Mouse (Mus musculus) ES-E14 (cell line): ENCODE measurements around the gene Ano9. TPM values are rescaled to one million over a fixed set of nuclear protein-coding genes. Genes with fewer than 3 reads are reported as not detected.

Source experiments
- DNase-seq: peaks from one replicate; pipeline ENCODE4 v3.0.0-alpha.2; 2013; ENCODE audit warnings: low read depth, low spot score
- H3K27ac ChIP-seq: 2 replicates; pipeline ENCODE4 v1.5.1; 2012; ENCODE audit warnings: low read depth, mild to moderate bottlenecking, low read length, moderate library complexity, mixed read lengths; ENCODE audit not compliant: poor library complexity, insufficient read depth, severe bottlenecking
- H3K36me3 ChIP-seq: 2 replicates; pipeline ENCODE4 v1.6.1; 2012; ENCODE audit warnings: mild to moderate bottlenecking, low read length, moderate library complexity, mixed read lengths; ENCODE audit not compliant: control insufficient read depth, poor library complexity, insufficient read depth, severe bottlenecking
- H3K4me1 ChIP-seq, 2 experiments: fragments of 150-350 bp in 1 of 2; sonication (generic) in 1 of 2; 2 replicates each; pipeline ENCODE4 v1.6.1; 2012; ENCODE audit warnings: low read length in 2 of 2, mild to moderate bottlenecking in 1 of 2, mixed read lengths in 1 of 2; ENCODE audit not compliant: control insufficient read depth in 2 of 2, insufficient read depth in 2 of 2, poor library complexity in 1 of 2
- H3K4me3 ChIP-seq, 2 experiments: fragments of 150-350 bp in 1 of 2; sonication (generic) in 1 of 2; 2 replicates each; pipeline ENCODE4 v1.5.1; 2012; ENCODE audit warnings: low read length in 2 of 2, low read depth in 1 of 2, mild to moderate bottlenecking in 1 of 2, mixed read lengths in 1 of 2; ENCODE audit not compliant: insufficient read depth in 1 of 2, poor library complexity in 1 of 2, severe bottlenecking in 1 of 2
- H3K9ac ChIP-seq: 2 replicates; pipeline ENCODE4 v1.6.1; 2012; ENCODE audit warnings: low read depth, mild to moderate bottlenecking, low read length, mixed read lengths; ENCODE audit not compliant: poor library complexity, insufficient read depth, severe bottlenecking
- H3K9me3 ChIP-seq: fragments of 150-350 bp; sonication (generic); 2 replicates; pipeline ENCODE4 v1.6.1; 2012; ENCODE audit warnings: low read depth, mild to moderate bottlenecking, low read length; ENCODE audit not compliant: control insufficient read depth, insufficient read depth
- CHD2 ChIP-seq: IDR thresholded peaks from 2 replicates; pipeline ENCODE4 v1.6.1; 2014; ENCODE audit warnings: mild to moderate bottlenecking, low read depth, low read length, inconsistent platforms
- HCFC1 ChIP-seq: IDR thresholded peaks from 2 replicates; pipeline ENCODE4 v1.6.1; 2012; ENCODE audit warnings: low read length, inconsistent platforms, borderline replicate concordance; ENCODE audit not compliant: insufficient read depth
- MAFK ChIP-seq: IDR thresholded peaks from 2 replicates; pipeline ENCODE4 v1.6.1; 2014; ENCODE audit warnings: mild to moderate bottlenecking, low read depth, low read length, inconsistent platforms; ENCODE audit not compliant: insufficient read depth
- ZC3H11A ChIP-seq: IDR thresholded peaks from 2 replicates; pipeline ENCODE4 v1.6.1; 2012; ENCODE audit warnings: low read depth, mild to moderate bottlenecking, inconsistent platforms, low read length, borderline replicate concordance
- ZNF384 ChIP-seq: IDR thresholded peaks from 2 replicates; pipeline ENCODE4 v1.6.1; 2012; ENCODE audit warnings: low read depth, low read length, inconsistent platforms
- in situ Hi-C, 2 experiments: fragments of 600-800 bp; cut with MboI; formaldehyde crosslinking; loops; one replicate each; pipeline ENCODE4 v1.15.1; 2025; ENCODE audit warnings: low sequenced_read_pairs in 2 of 2, inconsistent platforms in 1 of 2; ENCODE audit not compliant: unreplicated experiment in 2 of 2
- total RNA-seq: library from RNA; depleted of rRNA; stranded (reverse); fragments of 300-350 nt; gene quantifications from 2 replicates; pipeline ENCODE4 v1.2.3, GENCODE M21; 2012

Gene Ano9
- total RNA-seq, 1 experiment, result 26.4 TPM

- Histone ChIP-seq H3K4me1 (peaks cover 2 to 17% of the 10 kb centered on the region in 2 experiments; a peak in 3 of 4 replicates), H3K27ac (no peak overlapping the region), H3K4me3 (peak overlapping the region in 1 of 2 experiments; percentile 27; a peak in 1 of 4 replicates), H3K9ac (peak overlapping the region; percentile 10; the same call in 1 of the 2 replicates), H3K9me3 (no peaks in the 10 kb centered on the region), H3K36me3 (peaks cover 24% of the 10 kb centered on the region)
- TF ChIP-seq ZC3H11A (no peak), CHD2 (no peak), ZNF384 (no peak), HCFC1 (no peak), MAFK (no peak)
- in situ Hi-C loops, result loop anchor here in 1 of 2 experiments (25.0 kb wide), 1 partner anchor 231 kb away; the partner anchor contains the start of genes Odf3, Scgb1c1 and Urah
- no peak for DNase-seq
Observed at GRCm38 (mm10) chr7:141068351-141068750, 49.3 kb downstream of the Ano9 start.

- no peak overlapping the region for H3K27ac ChIP-seq
- no peak overlapping the region for H3K9ac ChIP-seq
- H3K36me3 ChIP-seq, result peaks cover 26% of the 10 kb centered on the region
- no peak for DNase-seq
- H3K9me3 ChIP-seq, result no peaks in the 10 kb centered on the region
- no peak overlapping the region for H3K4me3 ChIP-seq
- peaks cover 5 to 13% of the 10 kb centered on the region in 2 experiments; a peak in 3 of 4 replicates for H3K4me1 ChIP-seq
- in situ Hi-C loops, result loop anchor here in 1 of 2 experiments (25.0 kb wide), 1 partner anchor 227 kb away; the partner anchor contains the start of genes Odf3, Scgb1c1 and Urah
- TF ChIP-seq MAFK, result no peak
- no peak for TF ChIP-seq ZC3H11A
- TF ChIP-seq CHD2, result no peak
- no peak for TF ChIP-seq ZNF384
- no peak for TF ChIP-seq HCFC1
Observed at GRCm38 (mm10) chr7:141064576-141064975, 53.0 kb downstream of the Ano9 start.

DNA sequence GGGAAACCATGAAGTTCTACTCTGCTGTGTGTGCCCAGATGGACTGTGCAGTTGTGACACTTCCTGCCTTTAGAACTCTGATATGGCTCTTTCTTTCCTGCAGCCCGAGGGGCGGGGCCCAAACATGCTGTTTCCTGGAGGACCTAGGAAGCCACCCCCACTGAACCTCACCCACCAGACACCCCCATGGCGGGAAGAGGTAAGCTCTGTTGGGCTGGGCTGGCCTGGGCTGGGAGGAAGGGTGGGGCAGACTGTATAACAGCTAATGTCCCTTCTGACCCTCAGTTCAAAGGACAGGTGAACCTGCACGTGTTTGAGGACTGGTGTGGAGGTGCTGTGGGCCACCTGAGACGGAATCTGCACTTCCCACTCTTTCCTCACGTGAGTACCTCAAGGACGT is 53.4 kb downstream of the Ano9 start:
- TF ChIP-seq ZNF384 (no peak), ZC3H11A (no peak)
- Histone ChIP-seq H3K27ac (no peak overlapping the region), H3K4me3 (no peak overlapping the region), H3K9ac (no peak overlapping the region), H3K36me3 (peaks cover 26% of the 10 kb centered on the region), H3K9me3 (no peaks in the 10 kb centered on the region), H3K4me1 (peaks cover 5 to 13% of the 10 kb centered on the region in 2 experiments; a peak in 3 of 4 replicates)
- in situ Hi-C loops, result loop anchor here in 1 of 2 experiments (25.0 kb wide), 1 partner anchor 227 kb away; the partner anchor contains the start of genes Odf3, Scgb1c1 and Urah
- no peak for DNase-seq

- Histone ChIP-seq H3K36me3 (peaks cover 26% of the 10 kb centered on the region), H3K27ac (no peak overlapping the region), H3K9me3 (no peaks in the 10 kb centered on the region), H3K4me3 (no peak overlapping the region), H3K4me1 (peaks cover 8 to 11% of the 10 kb centered on the region in 2 experiments; a peak in 3 of 4 replicates), H3K9ac (no peak overlapping the region)
- no peak for DNase-seq
- TF ChIP-seq ZC3H11A (no peak), ZNF384 (no peak), CHD2 (no peak), MAFK (no peak), HCFC1 (no peak)
- in situ Hi-C loops, result loop anchor here in 1 of 2 experiments (25.0 kb wide), 1 partner anchor 226 kb away; the partner anchor contains the start of genes Odf3, Scgb1c1 and Urah
Observed at GRCm38 (mm10) chr7:141063353-141063752, 54.3 kb downstream of the Ano9 start.
